Mouse (Mus musculus) liver, postnatal 0 days (tissue): ENCODE measurements around the gene Lrrc8b. TPM values are rescaled to one million over a fixed set of nuclear protein-coding genes. Genes with fewer than 3 reads are reported as not detected.

Source experiments
- ATAC-seq: fragments of 200-750 bp; cut with Nextera tagmentation; 2 replicates; pipeline ENCODE4 v1.8.0; 2017; ENCODE audit warnings: mild to moderate bottlenecking, moderate library complexity
- DNase-seq: peaks from one replicate; pipeline ENCODE4 v3.0.0-alpha.2; 2016
- H3K27ac ChIP-seq: fragments of 300-500 bp; sonication (generic); 2 replicates; pipeline ENCODE4 v1.5.1; 2014; ENCODE audit warnings: antibody characterized with exemption, moderate library complexity, mild to moderate bottlenecking, low read depth
- H3K27me3 ChIP-seq: fragments of 300-500 bp; sonication (generic); 2 replicates; pipeline ENCODE4 v1.6.1; 2014; ENCODE audit warnings: low read length, control low read depth, mixed read lengths; ENCODE audit not compliant: insufficient read depth
- H3K36me3 ChIP-seq: fragments of 300-500 bp; sonication (generic); replicated peaks from 2 replicates; pipeline ENCODE4 v1.6.1; 2014; ENCODE audit warnings: mild to moderate bottlenecking, control low read depth, low read length, moderate library complexity, mixed read lengths; ENCODE audit not compliant: insufficient read depth
- H3K4me1 ChIP-seq: fragments of 300-500 bp; sonication (generic); 2 replicates; pipeline ENCODE4 v1.6.1; 2014; ENCODE audit warnings: antibody characterized with exemption, mild to moderate bottlenecking, control low read depth; ENCODE audit not compliant: insufficient read depth
- H3K4me2 ChIP-seq: fragments of 300-500 bp; sonication (generic); 2 replicates; pipeline ENCODE4 v1.6.1; 2014; ENCODE audit warnings: low read depth, mild to moderate bottlenecking, low read length, moderate library complexity, mixed read lengths
- H3K4me3 ChIP-seq: fragments of 300-500 bp; sonication (generic); 2 replicates; pipeline ENCODE4 v1.5.1; 2014; ENCODE audit warnings: low read depth, low read length
- H3K9ac ChIP-seq: fragments of 300-500 bp; sonication (generic); replicated peaks from 2 replicates; pipeline ENCODE4 v1.6.1; 2014; ENCODE audit warnings: mild to moderate bottlenecking, moderate library complexity
- H3K9me3 ChIP-seq: fragments of 300-500 bp; sonication (generic); 2 replicates; pipeline ENCODE4 v1.6.1; 2016; ENCODE audit warnings: mild to moderate bottlenecking, control low read depth, low read length, mixed read lengths
- CTCF ChIP-seq: sonication (generic); IDR thresholded peaks from 2 replicates; pipeline ENCODE4 v1.5.1; 2016; ENCODE audit warnings: antibody characterized with exemption, low read depth
- EP300 ChIP-seq: IDR thresholded peaks from 2 replicates; pipeline ENCODE4 v1.6.1; 2016; ENCODE audit warnings: antibody characterized with exemption, low read depth, mild to moderate bottlenecking
- WGBS: fragments of 180-500 bp; shearing (Covaris S2); extraction: QIAGEN DNeasy Blood & Tissue Kit; methylation state at CpG from one replicate; pipeline ENCODE4 v1.1.7; 2014; ENCODE audit not compliant: insufficient replicate concordance; 5-methylcytosine and 5-hydroxymethylcytosine counted together
- polyA plus RNA-seq: library from polyadenylated mRNA; unstranded; fragments of >200 nt; fragmentation: Nextera tagmentation; extraction: Ambion mirVana; gene quantifications from 2 replicates; pipeline ENCODE4 v1.2.1, GENCODE M21; 2015

Lrrc8b gene
- polyA plus RNA-seq, 1 experiment from 2014 or later, result 1.4 TPM

GRCm38 (mm10) chr5:105536172-105536571, 120.6 kb downstream of the Lrrc8b start:
- DNase-seq, result no peak
- Histone ChIP-seq H3K9me3 (no peaks in the 10 kb centered on the region), H3K27ac (no peak overlapping the region), H3K27me3 (no peaks in the 10 kb centered on the region), H3K4me3 (no peak overlapping the region), H3K4me2 (no peak overlapping the region), H3K4me1 (peaks cover 5% of the 10 kb centered on the region; the same call in 1 of the 2 replicates), H3K9ac (no peak overlapping the region), H3K36me3 (no peaks in the 10 kb centered on the region; the same call in 1 of the 2 replicates)
- WGBS, result 84% methylated on average over 2 of the region's 2 CpGs
- ATAC-seq, result no peak
- TF ChIP-seq EP300 (no peak), CTCF (no peak)

- Histone ChIP-seq H3K27ac (no peak overlapping the region), H3K9ac (no peak overlapping the region), H3K27me3 (no peaks in the 10 kb centered on the region), H3K4me1 (peaks cover 5% of the 10 kb centered on the region; the same call in 1 of the 2 replicates), H3K9me3 (no peaks in the 10 kb centered on the region), H3K4me2 (no peak overlapping the region), H3K36me3 (no peaks in the 10 kb centered on the region; the same call in 1 of the 2 replicates), H3K4me3 (no peak overlapping the region)
- 78% methylated on average over 11 of the region's 11 CpGs for WGBS
- no peak for TF ChIP-seq EP300
- ATAC-seq (no peak), DNase-seq (no peak)
Observed at GRCm38 (mm10) chr5:105537101-105537723, 121.6 kb downstream of the Lrrc8b start.

Other genes starting within 250 kb of the Lrrc8b start
- gene Gbp10, start 176.2 kb upstream of the Lrrc8b start, polyA plus RNA-seq, result 1.1 and 1.6 TPM in 2 replicates
- gene Gm43302, start 122.1 kb upstream of the Lrrc8b start, polyA plus RNA-seq, result not detected in 2 replicates
- gene Gbp6, start 122.1 kb upstream of the Lrrc8b start, polyA plus RNA-seq, result 10.7 and 10.8 TPM in 2 replicates
- 8.3 and 9.8 TPM in 2 replicates for gene Lrrc8c, start 103.6 kb downstream of the Lrrc8b start, polyA plus RNA-seq